Mouse (Mus musculus) skeletal muscle tissue, postnatal 0 days (tissue): ENCODE measurements around the gene Fam76b. TPM values are rescaled to one million over a fixed set of nuclear protein-coding genes. Genes with fewer than 3 reads are reported as not detected.

ENCODE experiments used
- polyA plus RNA-seq: library from polyadenylated mRNA; unstranded; fragments of >200 nt; fragmentation: Nextera tagmentation; extraction: Ambion mirVana; gene quantifications from 2 replicates; pipeline ENCODE4 v1.2.1, GENCODE M21; 2015

Gene Fam76b
- 10.6 and 11.8 TPM in 2 replicates for polyA plus RNA-seq

DNA sequence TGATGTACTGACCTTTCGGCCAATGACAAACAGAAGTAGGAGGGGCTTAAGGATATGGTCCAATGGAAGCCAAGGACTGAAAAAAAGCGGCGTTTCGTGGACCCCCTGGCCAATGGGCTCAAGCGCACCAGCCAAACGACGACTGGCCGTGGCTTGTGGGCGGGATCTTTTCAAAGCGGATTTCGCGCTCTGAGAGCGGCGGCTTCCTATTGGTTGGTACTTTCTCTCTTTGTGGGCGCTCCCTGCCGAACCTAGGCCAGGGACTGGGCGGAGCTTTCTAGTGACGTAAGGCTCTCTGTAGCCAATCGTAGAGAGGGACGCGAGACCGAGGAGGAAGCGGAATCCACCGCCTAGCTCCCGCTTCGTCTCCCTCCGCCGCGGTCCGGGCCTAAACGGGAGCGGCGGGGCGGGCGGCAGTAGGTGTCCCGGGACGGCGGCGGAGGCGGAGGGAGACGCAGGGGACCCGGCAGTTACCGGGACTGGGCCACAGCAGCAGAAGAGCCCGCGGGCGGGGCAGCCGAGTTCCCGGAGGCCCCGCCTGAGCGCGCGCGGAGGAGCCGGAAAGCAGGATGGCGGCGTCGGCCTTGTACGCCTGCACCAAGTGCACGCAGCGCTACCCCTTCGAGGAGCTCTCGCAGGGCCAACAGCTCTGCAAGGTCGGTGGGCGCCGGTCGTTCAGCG is at the start of gene Fam76b:
Gene Fam76b, plus strand, starts transcription at position 311 of the 681 bp plus-strand sequence.

DNA sequence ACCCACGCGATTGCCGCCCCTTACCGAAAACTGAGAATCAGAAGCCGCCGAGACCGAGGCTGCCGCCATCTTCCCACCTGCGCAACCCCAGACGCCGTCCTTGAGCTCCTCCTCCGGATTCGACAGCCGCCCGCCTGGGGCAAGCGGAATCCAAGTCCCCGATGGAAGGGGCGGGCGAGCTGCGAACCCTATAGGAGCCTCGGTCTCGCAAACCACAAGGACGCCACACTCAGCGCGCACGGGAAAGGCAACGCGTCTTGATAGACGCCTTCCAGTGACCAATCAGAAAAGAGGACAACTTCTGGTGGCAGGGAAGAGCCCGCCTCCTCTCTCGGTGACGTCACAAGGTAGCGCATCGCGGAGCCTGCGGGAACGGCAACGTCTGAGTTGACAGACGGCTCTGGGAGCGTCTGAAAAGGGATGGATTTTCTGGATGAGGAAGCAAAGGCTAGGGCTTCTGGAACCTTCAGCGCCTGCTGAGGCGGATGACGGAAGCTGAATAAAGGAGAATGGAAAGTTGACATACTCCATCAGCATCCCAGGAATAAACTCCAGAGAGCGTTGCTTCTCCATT is 597 bp upstream of the Fam76b start, which contains the start of gene Cep57:
Gene Cep57, minus strand, starts transcription at position 276 of the 574 bp plus-strand sequence.

Other genes starting within 250 kb of the Fam76b start
- gene Mtmr2, start 79.3 kb upstream of the Fam76b start, polyA plus RNA-seq: 30.4 and 34.9 TPM in 2 replicates
- gene Cep57, start 609 bp upstream of the Fam76b start, polyA plus RNA-seq: 19.9 and 21.6 TPM in 2 replicates